Mouse (Mus musculus) erythroblast, embryonic 14.5 days (primary cell): ENCODE data around the gene Zfp644.

ENCODE experiments used
- GATA1 ChIP-seq: IDR thresholded peaks from 2 replicates; pipeline ENCODE4 v1.6.1; 2012; ENCODE audit warnings: low read length, inconsistent platforms, mixed read lengths
- TAL1 ChIP-seq: IDR thresholded peaks from 3 replicates; pipeline ENCODE4 v1.6.1; 2012; ENCODE audit warnings: low read length, inconsistent platforms, mixed read lengths

GRCm38 (mm10) chr5:106620446-106620845 lies 76.6 kb downstream of the Zfp644 start:
- no peak for TF ChIP-seq TAL1
- no peak for TF ChIP-seq GATA1
